In genomic region chr6:30694209-30694608, GRCm38 (mm10) we compare ENCODE assay signal across 8 mouse cellular contexts. TPM values are rescaled to one million over a fixed set of nuclear protein-coding genes. Genes with fewer than 3 reads are reported as not detected.
A peak's percentile ranks its signal among the peaks of the same experiment; 100 is the strongest.
DNase-seq lines count a peak whose midpoint lies in the region; ATAC-seq and TF ChIP-seq lines count a peak whose summit lies in the region.

No protein-coding gene starts in this region.

- H3K27me3 ChIP-seq in heart, embryonic 13.5 days (replicated peaks) = no peaks in the 10 kb centered on the region
- no peaks in the 10 kb centered on the region for H3K27me3 ChIP-seq in forebrain, embryonic 13.5 days
- H3K27me3 ChIP-seq in limb, embryonic 14.5 days (ENCODE audit: control insufficient read depth, insufficient read depth, low read length) = no peaks in the 10 kb centered on the region

- H3K36me3 ChIP-seq in heart, embryonic 13.5 days = no peaks in the 10 kb centered on the region
- H3K36me3 ChIP-seq in forebrain, embryonic 13.5 days (ENCODE audit: poor library complexity, severe bottlenecking) = no peaks in the 10 kb centered on the region
- H3K36me3 ChIP-seq in limb, embryonic 14.5 days (ENCODE audit: control insufficient read depth, insufficient read depth, low read length) = no peaks in the 10 kb centered on the region

- H3K9ac ChIP-seq in heart, embryonic 13.5 days = peak overlapping the region; percentile 76
- no peak overlapping the region for H3K9ac ChIP-seq in forebrain, embryonic 13.5 days
- no peak overlapping the region; the same call in 1 of the 2 replicates for H3K9ac ChIP-seq in limb, embryonic 14.5 days (ENCODE audit: low read depth, low read length, severe bottlenecking)

- no peaks in the 10 kb centered on the region for H3K9me3 ChIP-seq in heart, embryonic 13.5 days
- H3K9me3 ChIP-seq in forebrain, embryonic 13.5 days (replicated peaks) = no peaks in the 10 kb centered on the region
- no peaks in the 10 kb centered on the region for H3K9me3 ChIP-seq in limb, embryonic 14.5 days (ENCODE audit: control insufficient read depth, low read length)

- 50% methylated on average over 6 of the region's 6 CpGs for WGBS in heart, embryonic 13.5 days
- 15% methylated on average over 6 of the region's 6 CpGs for WGBS in forebrain, embryonic 13.5 days
- 27% methylated on average over 6 of the region's 6 CpGs for WGBS in limb, embryonic 14.5 days

- peak overlapping the region; percentile 75 for H3K4me2 ChIP-seq in heart, embryonic 13.5 days
- H3K4me2 ChIP-seq in forebrain, embryonic 13.5 days = peak overlapping the region; percentile 69
- H3K4me2 ChIP-seq in limb, embryonic 14.5 days (replicated peaks; ENCODE audit: low read depth, low read length, severe bottlenecking) = peak overlapping the region; percentile 61

- H3K27ac ChIP-seq in heart, embryonic 13.5 days (replicated peaks) = peak overlapping the region; percentile 85; the same call in 1 of the 2 replicates
- H3K27ac ChIP-seq in forebrain, embryonic 13.5 days = peak overlapping the region; percentile 94
- H3K27ac ChIP-seq in limb, embryonic 14.5 days (replicated peaks; ENCODE audit: low read depth, low read length) = peak overlapping the region; percentile 87

- peaks cover 31% of the 10 kb centered on the region for H3K4me1 ChIP-seq in heart, embryonic 13.5 days
- H3K4me1 ChIP-seq in forebrain, embryonic 13.5 days = peaks cover 22% of the 10 kb centered on the region
- H3K4me1 ChIP-seq in limb, embryonic 14.5 days (ENCODE audit: control insufficient read depth, insufficient read depth, low read length) = peaks cover 13% of the 10 kb centered on the region

- H3K4me3 ChIP-seq in heart, embryonic 13.5 days = peak overlapping the region; percentile 58
- no peak overlapping the region for H3K4me3 ChIP-seq in forebrain, embryonic 13.5 days
- H3K4me3 ChIP-seq in limb, embryonic 14.5 days (replicated peaks; ENCODE audit: low read length) = peak overlapping the region; percentile 37

- ATAC-seq in heart, embryonic 13.5 days (ENCODE audit: extremely low read depth, insufficient number of reproducible peaks, low FRiP score, low TSS enrichment) = no peak
- peak; percentile 33 for ATAC-seq in forebrain, embryonic 13.5 days
- ATAC-seq in limb, embryonic 14.5 days (ENCODE audit: low FRiP score, low read depth) = no peak
- no peak for ATAC-seq in activated CD4-positive, CD25-positive, alpha-beta regulatory T cell, adult 4 months

- DNase-seq in heart, adult 9 months (ENCODE audit: low spot score in 2 of 2) = no peak
- peak; percentile 12 for DNase-seq in ES-CJ7 (ENCODE audit: low read depth, low spot score)
- no peak for DNase-seq in limb, embryonic 14.5 days (ENCODE audit: low spot score)
- no peak for DNase-seq in urinary bladder, adult 18-20 months (ENCODE audit: low spot score in 2 of 2)
- DNase-seq in B cell, adult 2 months = no peak

- no peak for TF ChIP-seq POLR2A in limb, embryonic 14.5 days (IDR thresholded peaks at IDR 0.05; ENCODE audit: borderline replicate concordance, extremely low read depth, insufficient read depth, insufficient read length)

RNA-seq across cellular contexts. Expression of gene Cep41, which starts 0.7 kb away (rescaled TPM):
- polyA plus RNA-seq in heart, embryonic 13.5 days (2015; fragmentation: Nextera tagmentation; extraction: Ambion mirVana) = 11.0 and 12.2 TPM in 2 replicates
- 19.5 and 19.6 TPM in 2 replicates for polyA plus RNA-seq in forebrain, embryonic 13.5 days (2015; fragmentation: Nextera tagmentation; extraction: Ambion mirVana)
- polyA plus RNA-seq in limb, embryonic 14.5 days (2012; rRNA removed) = 44.3 and 48.5 TPM in 2 replicates
- 41.1 and 50.9 TPM in 2 replicates for polyA plus RNA-seq in limb, embryonic 14.5 days (2014; fragmentation: Nextera tagmentation; extraction: Ambion mirVana)
- 1 to 10 TPM; 7.4 to 7.7 TPM for polyA plus RNA-seq in activated CD4-positive, CD25-positive, alpha-beta regulatory T cell, adult 4 months (2017; shearing (Covaris generic))

RNA-seq across cellular contexts. Expression of gene Mest, which starts 29.1 kb away (rescaled TPM):
- polyA plus RNA-seq in heart, embryonic 13.5 days (2015; fragmentation: Nextera tagmentation; extraction: Ambion mirVana) = 2,537 and 2,584 TPM in 2 replicates
- 443 and 547 TPM in 2 replicates for polyA plus RNA-seq in forebrain, embryonic 13.5 days (2015; fragmentation: Nextera tagmentation; extraction: Ambion mirVana)
- 3,348 and 4,195 TPM in 2 replicates for polyA plus RNA-seq in limb, embryonic 14.5 days (2012; rRNA removed)
- polyA plus RNA-seq in limb, embryonic 14.5 days (2014; fragmentation: Nextera tagmentation; extraction: Ambion mirVana) = 2,178 and 2,321 TPM in 2 replicates
- under 1 TPM; 0.37 to 0.85 TPM for polyA plus RNA-seq in activated CD4-positive, CD25-positive, alpha-beta regulatory T cell, adult 4 months (2017; shearing (Covaris generic))

RNA-seq across cellular contexts. Expression of gene Cpa1, which starts 55.2 kb away (rescaled TPM):
- 2.1 and 3.9 TPM in 2 replicates for polyA plus RNA-seq in heart, embryonic 13.5 days (2015; fragmentation: Nextera tagmentation; extraction: Ambion mirVana)
- 0.96 and 1.3 TPM in 2 replicates for polyA plus RNA-seq in forebrain, embryonic 13.5 days (2015; fragmentation: Nextera tagmentation; extraction: Ambion mirVana)
- polyA plus RNA-seq in limb, embryonic 14.5 days (2012; rRNA removed) = 1.4 and 2.8 TPM in 2 replicates
- polyA plus RNA-seq in limb, embryonic 14.5 days (2014; fragmentation: Nextera tagmentation; extraction: Ambion mirVana) = 1.1 and 1.3 TPM in 2 replicates
- polyA plus RNA-seq in activated CD4-positive, CD25-positive, alpha-beta regulatory T cell, adult 4 months (2017; shearing (Covaris generic)) = not detected

Comparison
In these comparisons a context has a peak if more than half of its experiments do, and no peak if none do; other contexts are left out.
1. RNA of gene Mest, which starts 29.1 kb away (polyA plus RNA-seq): 2,178 to 4,195 TPM in limb, embryonic 14.5 days, 2,537 to 2,584 TPM in heart, embryonic 13.5 days and 443 to 547 TPM in forebrain, embryonic 13.5 days; 0.37 to 0.85 TPM in activated CD4-positive, CD25-positive, alpha-beta regulatory T cell, adult 4 months; every median in the first group is over 100 times any median in the second.
2. Peak in every context shown above with its lines, with median percentiles within 50 percentile points of each other: H3K27ac ChIP-seq and H3K4me2 ChIP-seq.